9 mouse cellular contexts compared by ENCODE assay signal in genomic region chr6:101215436-101215791, GRCm38 (mm10).
DNase-seq lines count a peak whose midpoint lies in the region; ATAC-seq and TF ChIP-seq lines count a peak whose summit lies in the region.
"Had no signal": no experiment of that assay in that cellular context is flagged by ENCODE, and none has a peak within 500 bp of the region (broad histone marks: within the 10 kb centered on the region; RNA-seq: fewer than 3 reads in every experiment).

No protein-coding gene starts in this region.

- ATAC-seq in kidney, postnatal 0 days (replicated peaks; ENCODE audit: low FRiP score, low read depth), result no peak
- ATAC-seq in lung, postnatal 0 days, result peak; percentile 91
- no peak for ATAC-seq in megakaryocyte-erythroid progenitor cell, adult 5-6 weeks (replicated peaks; ENCODE audit: low FRiP score, low TSS enrichment, poor library complexity, severe bottlenecking)

- H3K9ac ChIP-seq in kidney, postnatal 0 days (ENCODE audit: low read depth, low read length), result no peak overlapping the region
- no peak overlapping the region for H3K9ac ChIP-seq in lung, postnatal 0 days (replicated peaks; ENCODE audit: low read depth)

- no peak for TF ChIP-seq POLR2A in cortical plate, adult 2 months (IDR thresholded peaks at IDR 0.05; ENCODE audit: extremely low read depth, insufficient read depth, low read length)

- no peaks in the 10 kb centered on the region for H3K9me3 ChIP-seq in kidney, postnatal 0 days (replicated peaks; ENCODE audit: low read length)
- no peaks in the 10 kb centered on the region for H3K9me3 ChIP-seq in lung, postnatal 0 days (ENCODE audit: low read length)

- no peak overlapping the region for H3K4me2 ChIP-seq in kidney, postnatal 0 days (ENCODE audit: low read length)
- H3K4me2 ChIP-seq in lung, postnatal 0 days (replicated peaks; ENCODE audit: low read depth, low read length), result 0 out of 2 replicates have a peak overlapping the region, but pooled peaks have one; percentile 6

- no peak for TF ChIP-seq CTCF in kidney, postnatal 0 days (IDR thresholded peaks at IDR 0.05; ENCODE audit: low read depth)
- no peak for TF ChIP-seq CTCF in cortical plate, adult 2 months (IDR thresholded peaks at IDR 0.05; ENCODE audit: extremely low read depth, insufficient read depth, low read length)
- TF ChIP-seq CTCF in lung, postnatal 0 days (IDR thresholded peaks at IDR 0.05), result no peak

- H3K36me3 ChIP-seq in kidney, postnatal 0 days (ENCODE audit: insufficient read depth, low read length), result no peaks in the 10 kb centered on the region
- no peaks in the 10 kb centered on the region for H3K36me3 ChIP-seq in lung, postnatal 0 days (ENCODE audit: insufficient read depth, low read length)

- TF ChIP-seq EP300 in lung, postnatal 0 days (IDR thresholded peaks at IDR 0.05), result peak; percentile 92

- no peak overlapping the region for H3K4me3 ChIP-seq in kidney, postnatal 0 days (replicated peaks; ENCODE audit: low read depth, low read length)
- H3K4me3 ChIP-seq in cortical plate, adult 2 months (ENCODE audit: insufficient read depth, low read length), result peak overlapping the region; percentile 1; the same call in 1 of the 2 replicates
- no peak overlapping the region for H3K4me3 ChIP-seq in lung, postnatal 0 days (ENCODE audit: low read depth, low read length)

- no peaks in the 10 kb centered on the region for H3K27me3 ChIP-seq in kidney, postnatal 0 days (ENCODE audit: insufficient read depth, low read length)
- H3K27me3 ChIP-seq in lung, postnatal 0 days (replicated peaks; ENCODE audit: insufficient read depth, low read length), result no peaks in the 10 kb centered on the region

- no peak overlapping the region for H3K27ac ChIP-seq in kidney, postnatal 0 days
- H3K27ac ChIP-seq in cortical plate, adult 2 months (ENCODE audit: insufficient read depth, low read length), result no peak overlapping the region
- no peak overlapping the region for H3K27ac ChIP-seq in lung, postnatal 0 days (ENCODE audit: low read length)

- DNase-seq in kidney, postnatal 0 days (ENCODE audit: low spot score), result peak; percentile 24
- no peak for DNase-seq in kidney, adult 9 months
- peak; percentile 6 to 8 for DNase-seq in heart, adult 9 months (ENCODE audit: low spot score in 2 of 2)
- DNase-seq in lung, postnatal 0 days (ENCODE audit: low spot score), result peak; percentile 88
- DNase-seq in spleen, postnatal 10 days (ENCODE audit: low spot score in 2 of 2), result no peak
- no peak for DNase-seq in cerebellum, adult 18-20 months
- DNase-seq: thymus, adult 18-20 months had no signal

- WGBS in kidney, postnatal 0 days, result 55% methylated on average over 16 of the region's 16 CpGs
- WGBS in lung, postnatal 0 days, result 26% methylated on average over 16 of the region's 16 CpGs

- H3K4me1 ChIP-seq in kidney, postnatal 0 days (replicated peaks; ENCODE audit: insufficient read depth, low read length), result peaks cover 9% of the 10 kb centered on the region; the same call in 1 of the 2 replicates
- peaks cover 3% of the 10 kb centered on the region; the same call in 1 of the 2 replicates for H3K4me1 ChIP-seq in cortical plate, adult 2 months (ENCODE audit: control insufficient read depth, insufficient read depth, low read length)
- H3K4me1 ChIP-seq in lung, postnatal 0 days (ENCODE audit: insufficient read depth, low read depth, low read length), result peaks cover 11% of the 10 kb centered on the region

Comparison
In these comparisons a context has a peak if more than half of its experiments do, and no peak if none do; other contexts are left out.
1. DNase-seq: peak in kidney, postnatal 0 days (single experiment), heart, adult 9 months (2 of 2) and lung, postnatal 0 days (single experiment); none in kidney, adult 9 months (single experiment), spleen, postnatal 10 days (0 of 2) and cerebellum, adult 18-20 months (0 of 2).